Comparison of ENCODE assay signal across 8 mouse cellular contexts in the genomic region with DNA sequence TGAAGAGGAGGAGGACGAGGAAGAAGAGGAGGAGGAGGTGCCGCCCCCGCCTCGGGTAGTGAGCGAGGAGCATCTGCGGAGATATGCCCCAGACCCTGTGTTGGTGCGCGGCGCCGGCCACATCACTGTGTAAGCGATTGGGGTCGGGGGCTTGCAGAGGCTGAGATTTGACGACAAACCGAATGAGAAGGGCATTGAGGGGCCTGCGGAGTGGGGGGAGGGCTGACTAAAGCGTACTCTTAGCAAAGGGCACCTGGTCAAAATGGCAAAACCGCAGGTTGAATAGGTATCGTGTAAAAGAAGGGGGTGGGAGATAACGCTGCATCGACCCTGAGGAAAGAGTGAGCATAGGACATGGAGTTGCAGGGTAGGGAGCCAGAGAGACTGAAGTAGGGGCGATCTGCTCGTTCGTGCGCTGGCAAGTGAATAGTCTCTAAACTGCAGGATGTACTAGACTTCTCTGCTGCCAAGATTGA. TPM values are rescaled to one million over a fixed set of nuclear protein-coding genes. Genes with fewer than 3 reads are reported as not detected.
DNase-seq lines count a peak whose midpoint lies in the region; ATAC-seq and TF ChIP-seq lines count a peak whose summit lies in the region.

No protein-coding gene starts in this region.

- ATAC-seq in neural tube, embryonic 11.5 days (ENCODE audit: insufficient read depth, low FRiP score, low TSS enrichment), result peak; percentile 80
- peak; percentile 39; the same call in 1 of the 2 replicates for ATAC-seq in embryonic facial prominence, embryonic 15.5 days (ENCODE audit: insufficient number of reproducible peaks, low FRiP score, low TSS enrichment, low read depth)
- peak; percentile 57 for ATAC-seq in intestine, embryonic 15.5 days
- ATAC-seq in midbrain, embryonic 14.5 days (ENCODE audit: low FRiP score, low TSS enrichment), result peak; percentile 82

- H3K27ac ChIP-seq in cerebellum, adult 2 months (ENCODE audit: insufficient read depth, low read length), result peak overlapping the region; percentile 88
- H3K27ac ChIP-seq in neural tube, embryonic 11.5 days (ENCODE audit: low read depth, low read length), result 0 out of 2 replicates have a peak overlapping the region, but pooled peaks have one; percentile 44
- H3K27ac ChIP-seq in embryonic facial prominence, embryonic 15.5 days (replicated peaks), result no peak overlapping the region
- H3K27ac ChIP-seq in intestine, embryonic 15.5 days, result no peak overlapping the region
- peak overlapping the region; percentile 76 for H3K27ac ChIP-seq in midbrain, embryonic 14.5 days (replicated peaks; ENCODE audit: low read depth, low read length)

- WGBS in cerebellum, adult 2 months, result 3% methylated on average over 23 of the region's 24 CpGs
- WGBS in neural tube, embryonic 11.5 days, result 13% methylated on average over 24 of the region's 24 CpGs
- WGBS in embryonic facial prominence, embryonic 15.5 days, result 8% methylated on average over 24 of the region's 24 CpGs
- WGBS in intestine, embryonic 15.5 days, result 11% methylated on average over 24 of the region's 24 CpGs
- WGBS in midbrain, embryonic 14.5 days, result 14% methylated on average over 24 of the region's 24 CpGs

- TF ChIP-seq CTCF in cerebellum, adult 2 months (IDR thresholded peaks at IDR 0.05; ENCODE audit: borderline replicate concordance, insufficient read depth, low read depth, low read length), result no peak

- no peaks in the 10 kb centered on the region for H3K27me3 ChIP-seq in cerebellum, adult 2 months (ENCODE audit: control insufficient read depth, insufficient read depth, low read length)
- peaks cover 30% of the 10 kb centered on the region for H3K27me3 ChIP-seq in neural tube, embryonic 11.5 days (ENCODE audit: control insufficient read depth, insufficient read depth, low read length)
- peaks cover 27% of the 10 kb centered on the region for H3K27me3 ChIP-seq in embryonic facial prominence, embryonic 15.5 days
- H3K27me3 ChIP-seq in intestine, embryonic 15.5 days (replicated peaks), result no peaks in the 10 kb centered on the region
- peaks cover 38% of the 10 kb centered on the region for H3K27me3 ChIP-seq in midbrain, embryonic 14.5 days (ENCODE audit: control insufficient read depth, insufficient read depth, low read length)

- no peaks in the 10 kb centered on the region for H3K9me3 ChIP-seq in neural tube, embryonic 11.5 days (ENCODE audit: control insufficient read depth, low read length)
- no peaks in the 10 kb centered on the region for H3K9me3 ChIP-seq in embryonic facial prominence, embryonic 15.5 days (replicated peaks)
- H3K9me3 ChIP-seq in intestine, embryonic 15.5 days, result no peaks in the 10 kb centered on the region
- no peaks in the 10 kb centered on the region for H3K9me3 ChIP-seq in midbrain, embryonic 14.5 days (ENCODE audit: control insufficient read depth, low read length)

- no peaks in the 10 kb centered on the region for H3K36me3 ChIP-seq in neural tube, embryonic 11.5 days (ENCODE audit: control insufficient read depth, insufficient read depth, low read length)
- no peaks in the 10 kb centered on the region for H3K36me3 ChIP-seq in embryonic facial prominence, embryonic 15.5 days
- H3K36me3 ChIP-seq in intestine, embryonic 15.5 days, result no peaks in the 10 kb centered on the region
- no peaks in the 10 kb centered on the region for H3K36me3 ChIP-seq in midbrain, embryonic 14.5 days (ENCODE audit: control insufficient read depth, insufficient read depth, low read length)

- H3K4me2 ChIP-seq in neural tube, embryonic 11.5 days (ENCODE audit: low read depth), result peak overlapping the region; percentile 41
- peak overlapping the region; percentile 45 for H3K4me2 ChIP-seq in embryonic facial prominence, embryonic 15.5 days (replicated peaks)
- peak overlapping the region; percentile 53 for H3K4me2 ChIP-seq in intestine, embryonic 15.5 days (replicated peaks)
- H3K4me2 ChIP-seq in midbrain, embryonic 14.5 days (ENCODE audit: low read length), result peak overlapping the region; percentile 58

- no peaks in the 10 kb centered on the region for H3K4me1 ChIP-seq in cerebellum, adult 2 months (ENCODE audit: control insufficient read depth, insufficient read depth, low read length)
- no peaks in the 10 kb centered on the region for H3K4me1 ChIP-seq in neural tube, embryonic 11.5 days (ENCODE audit: control insufficient read depth, insufficient read depth, low read length)
- no peaks in the 10 kb centered on the region for H3K4me1 ChIP-seq in embryonic facial prominence, embryonic 15.5 days
- no peaks in the 10 kb centered on the region for H3K4me1 ChIP-seq in intestine, embryonic 15.5 days (replicated peaks)
- no peaks in the 10 kb centered on the region for H3K4me1 ChIP-seq in midbrain, embryonic 14.5 days (ENCODE audit: control insufficient read depth, insufficient read depth, low read length)

- DNase-seq in cerebellum, adult 2 months, result peak in 1 of 2 experiments; percentile 30
- no peak for DNase-seq in cerebellum, adult 8-10 months
- no peak for DNase-seq in neural tube, embryonic 11.5 days (ENCODE audit: low spot score)
- no peak for DNase-seq in neural tube, embryonic 10.5 days (ENCODE audit: extremely low spot score, low spot score)
- DNase-seq in midbrain, embryonic 14.5 days, result peak; percentile 44
- DNase-seq in spleen, postnatal 14 days (ENCODE audit: low spot score in 2 of 2), result no peak

- peak overlapping the region; percentile 78 for H3K4me3 ChIP-seq in cerebellum, adult 2 months (replicated peaks; ENCODE audit: insufficient read depth, low read depth, low read length)
- H3K4me3 ChIP-seq in neural tube, embryonic 11.5 days (ENCODE audit: low read depth, low read length), result peak overlapping the region; percentile 53
- H3K4me3 ChIP-seq in embryonic facial prominence, embryonic 15.5 days (replicated peaks), result peak overlapping the region; percentile 59
- H3K4me3 ChIP-seq in intestine, embryonic 15.5 days (replicated peaks), result peak overlapping the region; percentile 52
- peak overlapping the region; percentile 54 for H3K4me3 ChIP-seq in midbrain, embryonic 14.5 days (replicated peaks; ENCODE audit: low read depth, low read length)

- peak overlapping the region; percentile 57 for H3K9ac ChIP-seq in neural tube, embryonic 11.5 days (ENCODE audit: low read length)
- peak overlapping the region; percentile 21 for H3K9ac ChIP-seq in embryonic facial prominence, embryonic 15.5 days
- peak overlapping the region; percentile 46 for H3K9ac ChIP-seq in intestine, embryonic 15.5 days
- peak overlapping the region; percentile 61 for H3K9ac ChIP-seq in midbrain, embryonic 14.5 days (replicated peaks; ENCODE audit: low read length)

- TF ChIP-seq POLR2A in cerebellum, adult 2 months (IDR thresholded peaks at IDR 0.05; ENCODE audit: borderline replicate concordance, insufficient read depth, low read length), result no peak

RNA-seq across cellular contexts. Expression of a gene that starts 0.5 kb away (rescaled TPM):
- polyA plus RNA-seq in cerebellum, adult 2 months (2012; rRNA removed), result 12.0 and 13.0 TPM in 2 replicates
- polyA plus RNA-seq in neural tube, embryonic 11.5 days (2014; fragmentation: Nextera tagmentation; extraction: Ambion mirVana), result 5.3 and 5.6 TPM in 2 replicates
- polyA plus RNA-seq in embryonic facial prominence, embryonic 15.5 days (2015; fragmentation: Nextera tagmentation; extraction: Ambion mirVana), result 2.3 and 2.5 TPM in 2 replicates
- polyA plus RNA-seq in intestine, embryonic 15.5 days (2015; fragmentation: Nextera tagmentation; extraction: Ambion mirVana), result 4.4 and 5.0 TPM in 2 replicates
- 7.9 and 8.4 TPM in 2 replicates for polyA plus RNA-seq in midbrain, embryonic 14.5 days (2014; fragmentation: Nextera tagmentation; extraction: Ambion mirVana)

RNA-seq across cellular contexts. Expression of a gene that starts 35.6 kb away (rescaled TPM):
- not detected in 2 replicates for polyA plus RNA-seq in cerebellum, adult 2 months (2012; rRNA removed)
- not detected in 2 replicates for polyA plus RNA-seq in neural tube, embryonic 11.5 days (2014; fragmentation: Nextera tagmentation; extraction: Ambion mirVana)
- polyA plus RNA-seq in embryonic facial prominence, embryonic 15.5 days (2015; fragmentation: Nextera tagmentation; extraction: Ambion mirVana), result not detected in 2 replicates
- polyA plus RNA-seq in intestine, embryonic 15.5 days (2015; fragmentation: Nextera tagmentation; extraction: Ambion mirVana), result not detected in 2 replicates
- not detected in 2 replicates for polyA plus RNA-seq in midbrain, embryonic 14.5 days (2014; fragmentation: Nextera tagmentation; extraction: Ambion mirVana)

RNA-seq across cellular contexts. Expression of a gene that starts 57.5 kb away (rescaled TPM):
- 0.38 TPM in 2 replicates for polyA plus RNA-seq in cerebellum, adult 2 months (2012; rRNA removed)
- 0.29 and 0.82 TPM in 2 replicates for polyA plus RNA-seq in neural tube, embryonic 11.5 days (2014; fragmentation: Nextera tagmentation; extraction: Ambion mirVana)
- polyA plus RNA-seq in embryonic facial prominence, embryonic 15.5 days (2015; fragmentation: Nextera tagmentation; extraction: Ambion mirVana), result 0.21 and 0.28 TPM in 2 replicates
- 0.35 and 0.36 TPM in 2 replicates for polyA plus RNA-seq in intestine, embryonic 15.5 days (2015; fragmentation: Nextera tagmentation; extraction: Ambion mirVana)
- polyA plus RNA-seq in midbrain, embryonic 14.5 days (2014; fragmentation: Nextera tagmentation; extraction: Ambion mirVana), result 0.37 and 0.47 TPM in 2 replicates

Comparison
In these comparisons a context has a peak if more than half of its experiments do, and no peak if none do; other contexts are left out.
1. H3K27ac ChIP-seq: peak in cerebellum, adult 2 months (single experiment), neural tube, embryonic 11.5 days (single experiment) and midbrain, embryonic 14.5 days (single experiment); none in embryonic facial prominence, embryonic 15.5 days (single experiment) and intestine, embryonic 15.5 days (single experiment).
2. Peak in every context shown above with its lines, with median percentiles within 50 percentile points of each other: H3K4me3 ChIP-seq, ATAC-seq, H3K4me2 ChIP-seq and H3K9ac ChIP-seq.